Mouse (Mus musculus) G1E (cell line): Measurements from ENCODE around the gene Gsn.

Source experiments
- CTCF ChIP-seq: IDR thresholded peaks from 2 replicates; pipeline ENCODE4 v1.5.1; 2012; ENCODE audit warnings: low read depth, low read length, inconsistent platforms, mixed read lengths
- GATA1 ChIP-seq: IDR thresholded peaks from 2 replicates; pipeline ENCODE4 v1.6.1; 2012; ENCODE audit warnings: borderline replicate concordance, low read length, inconsistent platforms, mixed read lengths

- TF ChIP-seq CTCF (no peak), GATA1 (no peak)
Observed at GRCm38 (mm10) chr2:35308166-35308565, 52.0 kb downstream of the Gsn start.
